Mouse (Mus musculus): Measurements from ENCODE around the gene Tmem91. TPM values are rescaled to one million over a fixed set of nuclear protein-coding genes. Genes with fewer than 3 reads are reported as not detected.

Gene Tmem91
- polyA plus RNA-seq, 1 experiment, result 0.18 TPM

DNA sequence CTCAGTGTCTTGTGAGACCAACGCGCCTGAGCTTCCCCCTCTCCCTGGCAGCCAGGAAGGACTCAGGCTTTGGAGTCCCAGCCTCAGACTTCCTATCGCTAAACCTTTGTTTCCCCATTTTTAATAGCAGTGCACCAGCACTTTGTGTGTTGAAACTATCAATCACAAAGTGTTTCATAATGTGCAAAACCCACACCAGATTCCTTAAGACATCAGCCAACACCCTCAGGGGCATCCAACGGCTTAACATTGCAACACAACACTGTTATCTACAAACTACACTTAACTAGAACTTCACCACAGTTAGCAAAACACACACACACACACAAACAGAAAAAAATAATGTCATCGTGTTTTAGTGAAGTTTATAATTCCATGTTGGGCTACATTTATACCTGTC, 25.1 kb downstream of the Tmem91 start:
- TF ChIP-seq MAX (IDR thresholded peaks at IDR 0.05) (no peak), CTCF (IDR thresholded peaks at IDR 0.05; ENCODE audit: control insufficient read depth, insufficient read depth, insufficient read length) (no peak), MYOD1 (IDR thresholded peaks at IDR 0.05; ENCODE audit: control insufficient read depth, insufficient read length, low read depth) (no peak), CEBPB (IDR thresholded peaks at IDR 0.05; ENCODE audit: low read depth) (no peak), FOSL1 (IDR thresholded peaks at IDR 0.05; ENCODE audit: insufficient read depth, low read length, poor library complexity, severe bottlenecking) (no peak), MYOG (IDR thresholded peaks at IDR 0.05; ENCODE audit: control insufficient read depth, extremely low read depth, insufficient read length) (no peak), USF1 (IDR thresholded peaks at IDR 0.05; ENCODE audit: low read depth) (no peak)
- Histone ChIP-seq H3ac (ENCODE audit: control insufficient read depth, insufficient read length, low read depth) (no peak overlapping the region), H3K36me3 (ENCODE audit: control insufficient read depth, insufficient read depth) (no peaks in the 10 kb centered on the region), H3K4me3 (ENCODE audit: insufficient read depth, poor library complexity, severe bottlenecking) (no peak overlapping the region), H3K79me2 (ENCODE audit: control insufficient read depth, insufficient read depth) (no peaks in the 10 kb centered on the region), H3K27me3 (ENCODE audit: control insufficient read depth, insufficient read depth, insufficient read length) (no peaks in the 10 kb centered on the region), H3K79me3 (ENCODE audit: low read depth) (no peaks in the 10 kb centered on the region)

DNA sequence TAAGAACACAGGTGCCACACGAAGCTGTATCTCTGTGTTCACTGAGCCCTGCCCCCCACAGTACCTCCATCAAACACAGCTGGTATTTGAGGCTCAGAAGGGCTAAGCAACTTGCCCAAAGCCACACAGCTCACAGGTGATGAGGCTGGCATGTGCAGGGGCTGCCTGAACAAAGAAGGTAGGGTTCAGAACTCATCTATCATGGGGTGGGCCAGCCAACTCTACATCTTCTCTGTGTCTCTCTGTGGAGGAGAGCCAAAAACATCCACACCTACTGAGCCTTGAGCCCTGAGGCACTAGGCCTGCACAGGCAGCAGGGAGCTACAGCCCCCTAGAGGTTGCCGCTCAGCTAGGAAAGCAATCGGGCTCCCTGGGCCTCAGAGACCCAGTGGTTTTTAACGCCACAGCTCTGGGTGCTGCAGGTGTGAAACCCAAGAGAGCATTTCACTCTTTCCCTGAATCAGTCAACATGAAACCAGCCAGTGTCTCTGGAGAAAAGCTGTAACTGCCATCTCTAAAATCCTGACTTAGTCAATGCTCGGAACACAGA, 27.3 kb downstream of the Tmem91 start:
- Histone ChIP-seq H3K36me3 (ENCODE audit: control insufficient read depth, insufficient read depth) (no peaks in the 10 kb centered on the region), H3K27me3 (ENCODE audit: control insufficient read depth, insufficient read depth, insufficient read length) (no peaks in the 10 kb centered on the region), H3K4me3 (ENCODE audit: insufficient read depth, poor library complexity, severe bottlenecking) (no peak overlapping the region), H3ac (ENCODE audit: control insufficient read depth, insufficient read length, low read depth) (no peak overlapping the region), H3K79me3 (ENCODE audit: low read depth) (no peaks in the 10 kb centered on the region), H3K79me2 (ENCODE audit: control insufficient read depth, insufficient read depth) (no peaks in the 10 kb centered on the region)
- no peak for TF ChIP-seq FOSL1 (IDR thresholded peaks at IDR 0.05; ENCODE audit: insufficient read depth, low read length, poor library complexity, severe bottlenecking)

DNA sequence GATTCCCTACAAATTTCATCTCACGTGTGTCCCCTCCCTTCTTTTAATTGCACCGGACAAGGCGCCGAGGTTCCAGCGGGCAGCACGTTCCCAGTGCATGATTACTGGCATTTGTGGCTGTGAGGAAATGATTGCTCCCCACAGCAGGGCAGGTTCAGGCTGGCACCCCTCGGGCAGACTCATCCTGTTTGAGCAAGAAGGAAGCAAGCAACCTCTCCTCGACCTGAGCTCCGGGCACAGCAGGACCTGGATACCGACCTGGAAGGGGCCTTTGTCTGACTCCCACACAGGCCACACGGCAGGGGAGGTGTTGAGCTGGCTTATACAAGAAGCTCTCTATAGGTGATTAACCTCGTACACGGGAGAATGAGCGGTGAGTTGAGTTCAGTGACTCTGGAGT, 29.9 kb downstream of the Tmem91 start:
- Histone ChIP-seq H3K36me3 (ENCODE audit: control insufficient read depth, insufficient read depth) (no peaks in the 10 kb centered on the region), H3K27me3 (ENCODE audit: control insufficient read depth, insufficient read depth, insufficient read length) (no peaks in the 10 kb centered on the region), H3ac (ENCODE audit: control insufficient read depth, insufficient read length, low read depth) (no peak overlapping the region), H3K79me3 (ENCODE audit: low read depth) (no peaks in the 10 kb centered on the region), H3K79me2 (ENCODE audit: control insufficient read depth, insufficient read depth) (no peaks in the 10 kb centered on the region), H3K4me3 (ENCODE audit: insufficient read depth, poor library complexity, severe bottlenecking) (no peak overlapping the region)
- TF ChIP-seq MAX (IDR thresholded peaks at IDR 0.05) (no peak), CTCF (IDR thresholded peaks at IDR 0.05; ENCODE audit: control insufficient read depth, insufficient read depth, insufficient read length) (no peak), MYOD1 (IDR thresholded peaks at IDR 0.05; ENCODE audit: control insufficient read depth, insufficient read length, low read depth) (no peak), FOSL1 (IDR thresholded peaks at IDR 0.05; ENCODE audit: insufficient read depth, low read length, poor library complexity, severe bottlenecking) (no peak), USF1 (IDR thresholded peaks at IDR 0.05; ENCODE audit: low read depth) (no peak), CEBPB (IDR thresholded peaks at IDR 0.05; ENCODE audit: low read depth) (no peak), MYOG (IDR thresholded peaks at IDR 0.05; ENCODE audit: control insufficient read depth, extremely low read depth, insufficient read length) (no peak)

DNA sequence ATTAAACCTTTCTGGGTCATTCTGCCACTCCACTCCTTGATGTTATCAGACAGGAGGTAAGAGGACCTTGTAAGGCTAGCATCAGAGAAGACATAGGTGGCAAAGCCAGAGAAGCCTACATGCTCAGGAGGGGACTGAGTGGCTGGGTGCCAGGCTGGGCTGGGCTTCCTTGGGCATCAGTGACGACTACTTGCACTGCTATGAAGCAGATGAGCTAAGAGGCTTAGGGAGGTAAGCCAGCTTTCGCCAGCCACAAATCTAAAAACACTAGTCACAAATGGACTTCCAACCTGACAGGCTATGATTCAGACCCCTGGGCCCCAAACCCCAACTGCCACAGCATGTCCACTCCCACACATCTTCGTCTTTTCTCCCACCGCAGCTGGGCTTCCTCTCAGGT, 30.3 kb downstream of the Tmem91 start:
- Histone ChIP-seq H3K79me3 (ENCODE audit: low read depth) (no peaks in the 10 kb centered on the region), H3ac (ENCODE audit: control insufficient read depth, insufficient read length, low read depth) (no peak overlapping the region), H3K4me3 (ENCODE audit: insufficient read depth, poor library complexity, severe bottlenecking) (no peak overlapping the region), H3K79me2 (ENCODE audit: control insufficient read depth, insufficient read depth) (no peaks in the 10 kb centered on the region), H3K36me3 (ENCODE audit: control insufficient read depth, insufficient read depth) (no peaks in the 10 kb centered on the region), H3K27me3 (ENCODE audit: control insufficient read depth, insufficient read depth, insufficient read length) (no peaks in the 10 kb centered on the region)
- TF ChIP-seq FOSL1 (IDR thresholded peaks at IDR 0.05; ENCODE audit: insufficient read depth, low read length, poor library complexity, severe bottlenecking), result no peak
- no peak for TF ChIP-seq MYOD1 (IDR thresholded peaks at IDR 0.05; ENCODE audit: control insufficient read depth, insufficient read length, low read depth)
- TF ChIP-seq CEBPB (IDR thresholded peaks at IDR 0.05; ENCODE audit: low read depth), result no peak
- no peak for TF ChIP-seq MAX (IDR thresholded peaks at IDR 0.05)

DNA sequence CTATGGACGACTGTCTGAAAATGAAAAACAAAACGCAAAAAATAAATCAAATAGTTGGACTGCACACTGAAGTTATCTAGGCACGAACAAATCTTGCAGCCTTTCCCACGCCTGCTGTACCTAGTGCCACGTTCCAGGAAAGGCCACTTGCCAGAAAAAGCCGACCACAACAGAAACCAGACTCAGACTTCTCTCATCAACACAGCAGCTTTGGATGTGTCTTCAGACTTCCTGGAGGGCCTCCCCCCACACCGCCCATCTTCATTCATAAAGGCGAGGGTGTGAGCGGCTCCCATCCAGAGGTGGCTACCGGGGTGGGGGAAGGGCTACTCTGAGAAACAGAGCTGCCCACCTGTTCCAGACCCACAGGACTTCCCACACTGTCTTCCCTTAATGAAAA, 30.8 kb downstream of the Tmem91 start:
- Histone ChIP-seq H3K4me3 (ENCODE audit: insufficient read depth, poor library complexity, severe bottlenecking) (no peak overlapping the region), H3K36me3 (ENCODE audit: control insufficient read depth, insufficient read depth) (no peaks in the 10 kb centered on the region), H3K79me3 (ENCODE audit: low read depth) (no peaks in the 10 kb centered on the region), H3K27me3 (ENCODE audit: control insufficient read depth, insufficient read depth, insufficient read length) (no peaks in the 10 kb centered on the region), H3ac (ENCODE audit: control insufficient read depth, insufficient read length, low read depth) (no peak overlapping the region), H3K79me2 (ENCODE audit: control insufficient read depth, insufficient read depth) (no peaks in the 10 kb centered on the region)
- no peak for TF ChIP-seq CEBPB (IDR thresholded peaks at IDR 0.05; ENCODE audit: low read depth)
- no peak for TF ChIP-seq CTCF (IDR thresholded peaks at IDR 0.05; ENCODE audit: control insufficient read depth, insufficient read depth, insufficient read length)
- no peak for TF ChIP-seq FOSL1 (IDR thresholded peaks at IDR 0.05; ENCODE audit: insufficient read depth, low read length, poor library complexity, severe bottlenecking)
- no peak for TF ChIP-seq MYOD1 (IDR thresholded peaks at IDR 0.05; ENCODE audit: control insufficient read depth, insufficient read length, low read depth)
- no peak for TF ChIP-seq USF1 (IDR thresholded peaks at IDR 0.05; ENCODE audit: low read depth)
- no peak for TF ChIP-seq MYOG (IDR thresholded peaks at IDR 0.05; ENCODE audit: control insufficient read depth, extremely low read depth, insufficient read length)
- no peak for TF ChIP-seq MAX (IDR thresholded peaks at IDR 0.05)

DNA sequence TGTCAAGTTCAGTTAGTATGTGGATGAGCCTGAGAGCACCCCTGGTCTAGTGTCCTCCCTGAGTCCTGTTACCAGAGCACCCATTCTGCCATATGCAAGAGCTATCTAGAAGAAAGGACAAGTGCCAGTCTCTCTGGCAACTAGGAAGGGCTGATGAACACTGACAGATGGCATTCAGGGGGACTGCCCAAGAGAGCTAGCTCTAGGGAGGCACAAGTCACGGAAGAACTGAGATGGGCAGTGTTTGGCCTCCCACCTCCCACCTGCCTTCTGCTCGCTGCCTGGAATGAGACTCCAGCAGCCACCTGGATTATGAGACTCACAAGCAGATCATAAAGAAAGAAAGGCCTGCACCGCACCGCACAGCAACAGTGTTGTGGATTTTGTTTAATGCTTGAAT, 35.2 kb downstream of the Tmem91 start:
- no peaks in the 10 kb centered on the region for H3K36me3 ChIP-seq (ENCODE audit: control insufficient read depth, insufficient read depth)
- H3K4me3 ChIP-seq (ENCODE audit: insufficient read depth, poor library complexity, severe bottlenecking), result no peak overlapping the region
- TF ChIP-seq CEBPB (IDR thresholded peaks at IDR 0.05; ENCODE audit: low read depth) (no peak), MYOG (IDR thresholded peaks at IDR 0.05; ENCODE audit: control insufficient read depth, extremely low read depth, insufficient read length) (no peak), CTCF (IDR thresholded peaks at IDR 0.05; ENCODE audit: control insufficient read depth, insufficient read depth, insufficient read length) (no peak), USF1 (IDR thresholded peaks at IDR 0.05; ENCODE audit: low read depth) (no peak), MAX (IDR thresholded peaks at IDR 0.05) (no peak), FOSL1 (IDR thresholded peaks at IDR 0.05; ENCODE audit: insufficient read depth, low read length, poor library complexity, severe bottlenecking) (no peak), MYOD1 (IDR thresholded peaks at IDR 0.05; ENCODE audit: control insufficient read depth, insufficient read length, low read depth) (no peak)
- no peaks in the 10 kb centered on the region for H3K79me2 ChIP-seq (ENCODE audit: control insufficient read depth, insufficient read depth)
- no peak overlapping the region for H3ac ChIP-seq (ENCODE audit: control insufficient read depth, insufficient read length, low read depth)
- no peaks in the 10 kb centered on the region for H3K27me3 ChIP-seq (ENCODE audit: control insufficient read depth, insufficient read depth, insufficient read length)
- no peaks in the 10 kb centered on the region for H3K79me3 ChIP-seq (ENCODE audit: low read depth)
